Mouse (Mus musculus): ENCODE data around the gene Emc8. TPM values are rescaled to one million over a fixed set of nuclear protein-coding genes. Genes with fewer than 3 reads are reported as not detected.
A peak's percentile ranks its signal among the peaks of the same experiment; 100 is the strongest.

Gene Emc8
- polyA plus RNA-seq, 1 experiment from 2014 or later, result 257 TPM

- Histone ChIP-seq H3K27me3 (no peaks in the 10 kb centered on the region), H3K9me3 (no peaks in the 10 kb centered on the region), H3K36me3 (no peaks in the 10 kb centered on the region), H3K27ac (0 out of 2 replicates have a peak overlapping the region, but pooled peaks have one; percentile 32), H3K4me3 (no peak overlapping the region), H3K4me1 (peaks cover 28% of the 10 kb centered on the region), H3K4me2 (replicated peaks) (no peak overlapping the region), H3K9ac (no peak overlapping the region)
- WGBS, result 72% methylated on average over 11 of the region's 11 CpGs
- no peak for ATAC-seq (ENCODE audit: insufficient number of reproducible peaks, insufficient read depth, low FRiP score, low TSS enrichment)
These were observed 48.9 kb downstream of the Emc8 start for GRCm38 (mm10) chr8:120619235-120620180.

DNA sequence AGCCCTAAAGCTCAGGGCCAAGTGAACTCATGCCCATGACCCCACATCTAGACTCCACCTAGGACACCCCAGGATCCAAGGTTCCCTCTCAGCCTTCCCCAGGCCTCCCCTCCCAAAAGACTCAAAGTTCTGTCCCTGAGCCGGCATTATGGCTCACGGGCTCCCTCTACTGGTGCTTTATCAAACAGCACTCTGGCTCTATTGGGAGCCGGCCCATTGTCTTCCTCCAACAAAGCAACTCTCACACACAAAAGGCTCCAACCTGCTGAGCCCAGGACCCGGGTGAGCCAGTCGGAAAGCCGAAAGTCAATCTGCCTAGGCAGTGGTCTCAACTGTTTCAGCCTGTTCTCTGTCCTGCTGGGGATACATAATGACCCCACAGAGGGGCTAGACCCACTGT is 50.3 kb downstream of the Emc8 start:
- WGBS, result 0% methylated on average over 6 of the region's 6 CpGs
- no peak overlapping the region; the same call in 1 of the 2 replicates for H3K4me2 ChIP-seq (replicated peaks)
- no peak overlapping the region for H3K4me3 ChIP-seq

DNA sequence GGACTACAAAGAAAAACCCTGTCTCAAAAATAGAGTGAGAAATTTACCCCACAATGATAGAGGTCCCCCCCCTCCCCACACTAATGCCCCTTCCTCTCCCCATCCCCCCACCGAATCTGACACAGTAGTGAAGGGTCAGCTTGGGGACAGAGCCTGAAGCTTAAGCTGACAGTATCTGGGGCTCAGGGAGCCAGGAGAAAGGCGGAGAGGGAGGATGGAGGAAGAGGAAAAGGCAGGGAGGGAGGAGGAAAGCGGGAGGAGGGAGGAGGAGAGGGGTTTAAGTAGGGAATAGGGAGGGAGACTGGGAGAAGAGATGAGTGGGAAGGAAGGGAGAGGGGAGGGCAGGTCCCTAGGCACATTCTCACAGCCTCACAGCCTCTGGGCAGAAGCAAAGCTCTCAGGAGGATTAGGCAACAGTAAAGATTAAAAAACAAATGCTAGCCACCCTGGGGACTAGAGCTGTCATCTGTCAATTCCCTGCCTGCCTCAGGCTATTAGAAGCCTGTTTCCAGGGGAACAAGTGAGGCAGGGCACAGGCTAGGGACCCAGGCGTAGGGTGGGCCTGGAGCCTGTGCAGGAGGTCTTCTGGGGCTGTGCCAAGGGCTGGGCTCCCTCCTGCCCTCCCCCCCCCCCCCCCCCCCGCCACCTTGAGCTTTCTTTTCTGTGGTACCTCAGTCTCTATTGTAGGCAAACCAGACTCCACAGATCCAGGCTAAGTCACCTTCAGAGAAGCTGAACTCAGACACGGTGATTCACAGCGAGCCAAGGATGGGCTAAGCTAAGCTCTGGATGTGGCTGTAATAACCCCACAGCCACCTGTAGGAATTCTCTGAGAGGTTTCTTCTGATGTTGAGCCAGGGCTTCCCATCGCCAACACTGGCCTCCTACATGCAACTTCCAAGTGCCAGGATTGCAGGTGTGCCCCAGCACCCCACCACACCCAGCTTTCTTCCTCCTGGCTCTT is 51.4 kb downstream of the Emc8 start:
- no peak overlapping the region for H3K9ac ChIP-seq
- no peaks in the 10 kb centered on the region for H3K27me3 ChIP-seq
- peaks cover 28% of the 10 kb centered on the region for H3K4me1 ChIP-seq
- H3K9me3 ChIP-seq, result no peaks in the 10 kb centered on the region
- 19% methylated on average over 7 of the region's 8 CpGs for WGBS
- no peak; the same call in 1 of the 2 replicates for ATAC-seq (ENCODE audit: insufficient number of reproducible peaks, insufficient read depth, low FRiP score, low TSS enrichment)
- no peaks in the 10 kb centered on the region for H3K36me3 ChIP-seq
- no peak overlapping the region for H3K4me3 ChIP-seq
- H3K27ac ChIP-seq, result peak overlapping the region; percentile 70
- H3K4me2 ChIP-seq (replicated peaks), result no peak overlapping the region

More for the DNA sequence above, 50.3 kb downstream of the Emc8 start:
- peak; percentile 12; the same call in 1 of the 2 replicates for ATAC-seq (ENCODE audit: insufficient number of reproducible peaks, insufficient read depth, low FRiP score, low TSS enrichment)
- Histone ChIP-seq H3K27me3 (no peaks in the 10 kb centered on the region), H3K9me3 (no peaks in the 10 kb centered on the region), H3K4me1 (peaks cover 28% of the 10 kb centered on the region), H3K36me3 (no peaks in the 10 kb centered on the region), H3K9ac (no peak overlapping the region), H3K27ac (no peak overlapping the region)

DNA sequence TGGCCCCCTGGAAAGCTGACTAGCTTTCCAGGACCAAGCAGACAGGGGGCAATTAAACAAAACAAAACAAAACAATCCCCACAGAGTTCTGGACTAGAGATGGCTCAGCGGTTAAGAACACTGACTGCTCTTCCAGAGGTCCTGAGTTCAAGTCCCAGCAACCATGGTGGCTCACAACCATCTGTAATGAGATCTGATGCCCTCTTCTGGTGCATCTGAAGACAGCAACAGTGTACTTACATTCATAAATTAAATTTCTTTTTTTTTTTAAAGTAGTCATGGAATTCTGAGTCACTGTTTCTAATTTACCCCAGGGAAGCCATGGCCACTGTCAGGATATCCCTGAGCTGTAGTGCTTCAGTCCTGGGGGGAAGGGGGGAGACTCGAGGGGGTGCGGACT is 53.9 kb downstream of the Emc8 start:
- no peaks in the 10 kb centered on the region for H3K36me3 ChIP-seq
- no peak overlapping the region for H3K9ac ChIP-seq
- H3K27me3 ChIP-seq, result peaks cover 3% of the 10 kb centered on the region
- H3K4me3 ChIP-seq, result no peak overlapping the region
- 92% methylated on average over 3 of the region's 3 CpGs for WGBS
- H3K4me1 ChIP-seq, result peaks cover 20% of the 10 kb centered on the region
- no peak for ATAC-seq (ENCODE audit: insufficient number of reproducible peaks, insufficient read depth, low FRiP score, low TSS enrichment)
- H3K27ac ChIP-seq, result no peak overlapping the region
- no peaks in the 10 kb centered on the region for H3K9me3 ChIP-seq
- H3K4me2 ChIP-seq (replicated peaks), result no peak overlapping the region

GRCm38 (mm10) chr8:120610824-120611223 is 57.5 kb downstream of the Emc8 start:
- no peak for ATAC-seq (ENCODE audit: insufficient number of reproducible peaks, insufficient read depth, low FRiP score, low TSS enrichment)
- H3K36me3 ChIP-seq, result no peaks in the 10 kb centered on the region
- peaks cover 4% of the 10 kb centered on the region for H3K27me3 ChIP-seq
- H3K4me1 ChIP-seq, result peaks cover 4% of the 10 kb centered on the region; the same call in 1 of the 2 replicates
- H3K27ac ChIP-seq, result no peak overlapping the region
- WGBS, result 89% methylated on average over 6 of the region's 6 CpGs
- no peaks in the 10 kb centered on the region for H3K9me3 ChIP-seq
- H3K9ac ChIP-seq, result no peak overlapping the region
- H3K4me3 ChIP-seq, result no peak overlapping the region
- H3K4me2 ChIP-seq (replicated peaks), result no peak overlapping the region

- H3K4me2 ChIP-seq (replicated peaks), result no peak overlapping the region
- H3K36me3 ChIP-seq, result no peaks in the 10 kb centered on the region
- 9% methylated on average over 7 of the region's 7 CpGs for WGBS
- H3K27ac ChIP-seq, result no peak overlapping the region
- 0 out of 2 replicates have a peak, but pooled peaks cover 2% of the 10 kb centered on the region for H3K4me1 ChIP-seq
- peaks cover 4% of the 10 kb centered on the region for H3K27me3 ChIP-seq
- H3K4me3 ChIP-seq, result no peak overlapping the region
- H3K9me3 ChIP-seq, result no peaks in the 10 kb centered on the region
- ATAC-seq (ENCODE audit: insufficient number of reproducible peaks, insufficient read depth, low FRiP score, low TSS enrichment), result no peak
- H3K9ac ChIP-seq, result no peak overlapping the region
These were observed 60.5 kb downstream of the Emc8 start for GRCm38 (mm10) chr8:120607885-120608284.

DNA sequence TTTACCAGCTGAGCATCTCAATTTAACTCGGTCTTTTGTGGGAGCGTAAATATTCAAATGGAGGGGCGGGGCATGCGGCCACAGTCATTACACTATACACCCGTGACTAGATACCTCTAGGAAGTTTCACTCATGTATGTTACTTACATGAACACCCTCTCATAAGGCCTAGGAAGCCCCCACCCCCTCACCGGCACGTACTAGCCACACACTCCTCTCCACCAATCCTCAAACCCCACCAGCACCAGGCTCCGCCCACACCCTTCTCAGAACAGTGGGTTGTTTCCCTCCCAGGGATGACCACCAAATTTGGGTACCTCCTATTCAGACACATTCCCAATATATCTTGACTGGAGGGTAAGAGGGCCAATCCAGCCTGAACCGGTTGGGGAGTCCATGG is 60.9 kb downstream of the Emc8 start:
- 85% methylated on average over 9 of the region's 9 CpGs for WGBS
- Histone ChIP-seq H3K27ac (no peak overlapping the region), H3K4me3 (no peak overlapping the region), H3K4me2 (replicated peaks) (no peak overlapping the region), H3K27me3 (peaks cover 4% of the 10 kb centered on the region), H3K9me3 (no peaks in the 10 kb centered on the region), H3K9ac (no peak overlapping the region), H3K4me1 (peaks cover 6% of the 10 kb centered on the region; the same call in 1 of the 2 replicates), H3K36me3 (no peaks in the 10 kb centered on the region)
- no peak for ATAC-seq (ENCODE audit: insufficient number of reproducible peaks, insufficient read depth, low FRiP score, low TSS enrichment)

Other genes starting within 250 kb of the Emc8 start
- 109 and 115 TPM in 2 replicates for gene Gins2, start 79.3 kb downstream of the Emc8 start, polyA plus RNA-seq (2016; fragmentation: Nextera tagmentation; extraction: Ambion mirVana)
- gene 1190005I06Rik, start 20.9 kb downstream of the Emc8 start, polyA plus RNA-seq (2016; fragmentation: Nextera tagmentation; extraction: Ambion mirVana), result 6.5 and 11.8 TPM in 2 replicates
- 3.2 and 8.2 TPM in 2 replicates for gene Gm27021, start 494 bp downstream of the Emc8 start, polyA plus RNA-seq (2016; fragmentation: Nextera tagmentation; extraction: Ambion mirVana)
- 901 and 909 TPM in 2 replicates for gene Cox4i1, start 351 bp downstream of the Emc8 start, polyA plus RNA-seq (2016; fragmentation: Nextera tagmentation; extraction: Ambion mirVana)
- gene Irf8, start 67.8 kb upstream of the Emc8 start, polyA plus RNA-seq (2016; fragmentation: Nextera tagmentation; extraction: Ambion mirVana), result 4.4 and 4.7 TPM in 2 replicates